Mouse (Mus musculus) neutrophil, adult 65 days (primary cell): ENCODE data around the gene Scube2. TPM values are rescaled to one million over a fixed set of nuclear protein-coding genes. Genes with fewer than 3 reads are reported as not detected.

Source experiments
- total RNA-seq: library from RNA; stranded (reverse); gene quantifications from 2 replicates; pipeline ENCODE4 v1.2.4, GENCODE M21; 2023

Gene Scube2
- total RNA-seq = not detected in 2 replicates

GRCm38 (mm10) chr7:109865370-109866229 lies at the start of gene Scube2:
Gene Scube2, minus strand, starts transcription at chr7:109865679.

GRCm38 (mm10) chr7:109781470-109782203 lies 83.8 kb downstream of the Scube2 start, which contains the start of gene Nrip3:
Gene Nrip3, minus strand, starts transcription at chr7:109782025.

GRCm38 (mm10) chr7:109752008-109752925 lies 113.2 kb downstream of the Scube2 start, which contains the start of gene Tmem9b:
Gene Tmem9b, minus strand, starts transcription at chr7:109752875.

Other genes starting within 250 kb of the Scube2 start
- gene St5, start 162.1 kb downstream of the Scube2 start, total RNA-seq = 1.8 and 1.9 TPM in 2 replicates
- gene Akip1, start 162.0 kb downstream of the Scube2 start, total RNA-seq = 7.1 and 7.2 TPM in 2 replicates
- not detected in 2 replicates for gene BC051019, start 141.8 kb downstream of the Scube2 start, total RNA-seq
- not detected in 2 replicates for gene Ascl3, start 134.0 kb downstream of the Scube2 start, total RNA-seq
- 41.0 and 45.6 TPM in 2 replicates for gene Tmem9b, start 112.8 kb downstream of the Scube2 start, total RNA-seq
- not detected in 2 replicates for gene Nrip3, start 83.7 kb downstream of the Scube2 start, total RNA-seq
- 261 and 343 TPM in 2 replicates for gene Dennd5a, start 94.8 kb upstream of the Scube2 start, total RNA-seq
- 71.6 and 104 TPM in 2 replicates for gene Tmem41b, start 121.2 kb upstream of the Scube2 start, total RNA-seq
- gene Ipo7, start 152.6 kb upstream of the Scube2 start, total RNA-seq = 42.1 and 56.8 TPM in 2 replicates
- gene Zfp143, start 195.5 kb upstream of the Scube2 start, total RNA-seq = 17.4 and 19.1 TPM in 2 replicates